Mouse (Mus musculus): Measurements from ENCODE around the gene Carf.
"Not testable (repeated sequence)": the region's sequence is repeated elsewhere in the genome, so short reads cannot be mapped to it uniquely, and the experiment has no call there.

The Carf gene

GRCm38 (mm10) chr1:60098024-60098781, at the start of gene Carf, which contains the start of gene Wdr12:
Gene Carf (plus strand): TSS chr1:60098247.
Gene Wdr12 (minus strand): TSS chr1:60098645.
- peak; percentile 93 for DNase-seq (ENCODE audit: low read depth, low spot score)

GRCm38 (mm10) chr1:60054659-60055058, 43.4 kb upstream of the Carf start:
- no peak for DNase-seq (ENCODE audit: low read depth, low spot score)

- DNase-seq (ENCODE audit: low read depth, low spot score) = no peak
These were observed 41.7 kb upstream of the Carf start for GRCm38 (mm10) chr1:60056310-60056709.

GRCm38 (mm10) chr1:60070725-60071124, 27.3 kb upstream of the Carf start:
- not testable (repeated sequence) for DNase-seq (ENCODE audit: low read depth, low spot score)

- no peak for DNase-seq (ENCODE audit: low read depth, low spot score)
These were observed 23.1 kb upstream of the Carf start for GRCm38 (mm10) chr1:60074935-60075334.

- no peak for DNase-seq (ENCODE audit: low read depth, low spot score)
These were observed 22.5 kb upstream of the Carf start for GRCm38 (mm10) chr1:60075590-60075989.

GRCm38 (mm10) chr1:60076411-60076810, 21.6 kb upstream of the Carf start:
- no peak for DNase-seq (ENCODE audit: low read depth, low spot score)

- no peak for DNase-seq (ENCODE audit: low read depth, low spot score)
These were observed 1.3 kb upstream of the Carf start for GRCm38 (mm10) chr1:60096572-60097276.

GRCm38 (mm10) chr1:60097277-60098023, 597 bp upstream of the Carf start:
- DNase-seq (ENCODE audit: low read depth, low spot score) = no peak

GRCm38 (mm10) chr1:60098839-60099238, 792 bp downstream of the Carf start:
- DNase-seq (ENCODE audit: low read depth, low spot score) = no peak

- DNase-seq (ENCODE audit: low read depth, low spot score) = no peak
These were observed 6.5 kb downstream of the Carf start for GRCm38 (mm10) chr1:60104582-60104981.

GRCm38 (mm10) chr1:60117721-60118455, 19.8 kb downstream of the Carf start:
- no peak for DNase-seq (ENCODE audit: low read depth, low spot score)

- DNase-seq (ENCODE audit: low read depth, low spot score) = no peak
These were observed 39.3 kb downstream of the Carf start for GRCm38 (mm10) chr1:60137346-60137745.

- DNase-seq (ENCODE audit: low read depth, low spot score) = no peak
These were observed 54.7 kb downstream of the Carf start for GRCm38 (mm10) chr1:60152700-60153099.

- DNase-seq (ENCODE audit: low read depth, low spot score) = no peak
These were observed 58.6 kb downstream of the Carf start for GRCm38 (mm10) chr1:60156651-60157050.

- DNase-seq (ENCODE audit: low read depth, low spot score) = peak; percentile 4
These were observed 60.4 kb downstream of the Carf start for GRCm38 (mm10) chr1:60158411-60158810.

- DNase-seq (ENCODE audit: low read depth, low spot score) = no peak
These were observed 65.6 kb downstream of the Carf start for GRCm38 (mm10) chr1:60163676-60164075.

- DNase-seq (ENCODE audit: low read depth, low spot score) = no peak
These were observed 71.6 kb downstream of the Carf start for GRCm38 (mm10) chr1:60169626-60170025.

GRCm38 (mm10) chr1:60170251-60170650, 72.2 kb downstream of the Carf start:
- no peak for DNase-seq (ENCODE audit: low read depth, low spot score)

- DNase-seq (ENCODE audit: low read depth, low spot score) = no peak
These were observed 75.1 kb downstream of the Carf start for GRCm38 (mm10) chr1:60173119-60173518.

GRCm38 (mm10) chr1:60177814-60178213, 79.8 kb downstream of the Carf start:
- DNase-seq (ENCODE audit: low read depth, low spot score) = not testable (repeated sequence)

- no peak for DNase-seq (ENCODE audit: low read depth, low spot score)
These were observed 81.3 kb downstream of the Carf start for GRCm38 (mm10) chr1:60179376-60179775.

Data from retina, adult 2 months (tissue).